Mouse (Mus musculus): ENCODE results near the gene Ociad1.
"Not testable (repeated sequence)": the region's sequence is repeated elsewhere in the genome, so short reads cannot be mapped to it uniquely, and the experiment has no call there.

Ociad1 gene

DNA sequence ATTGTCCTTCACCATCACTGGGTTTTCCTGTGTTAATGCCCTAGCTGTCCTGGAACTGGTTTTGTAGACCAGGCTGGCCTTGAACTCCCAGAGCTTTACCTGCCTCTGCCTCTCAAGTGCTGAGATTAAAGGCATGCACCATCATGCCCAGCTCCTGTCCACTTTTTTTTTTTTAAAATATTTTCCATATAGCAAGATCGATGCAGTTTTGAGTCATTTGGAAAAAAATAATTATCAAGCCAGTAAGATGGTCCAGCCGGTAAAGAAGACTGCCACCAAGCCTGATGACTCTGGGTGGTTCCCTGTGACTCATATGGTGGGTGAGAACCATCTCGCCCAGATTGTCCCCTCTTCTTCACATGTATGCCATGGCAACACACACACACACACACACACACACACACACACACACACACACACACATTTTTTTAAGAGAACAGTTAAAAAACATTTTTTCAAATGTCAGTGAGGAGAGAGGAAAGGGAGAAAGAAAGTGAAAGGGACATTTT is 7.1 kb upstream of the Ociad1 start:
- DNase-seq (ENCODE audit: low spot score) = no peak

DNA sequence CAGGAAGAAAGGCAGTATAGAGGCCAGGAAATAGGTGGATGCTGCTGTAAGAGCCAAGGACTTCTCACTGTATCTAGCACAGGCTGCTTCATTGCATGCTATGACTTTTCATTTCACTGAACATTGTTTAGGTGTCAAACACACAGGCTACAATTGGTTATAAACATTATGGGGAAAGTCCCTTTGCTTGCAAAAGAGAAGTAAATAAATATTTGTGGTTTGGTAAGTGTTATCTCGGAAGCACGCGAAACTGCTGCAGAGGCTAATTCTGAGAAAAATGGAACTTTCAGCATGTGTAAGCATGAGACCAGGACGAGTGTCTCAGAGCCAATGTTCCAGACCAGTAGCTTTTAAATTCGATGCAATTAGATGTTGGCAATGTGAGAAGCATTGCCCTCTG is 6.0 kb upstream of the Ociad1 start:
- DNase-seq (ENCODE audit: low spot score) = no peak

DNA sequence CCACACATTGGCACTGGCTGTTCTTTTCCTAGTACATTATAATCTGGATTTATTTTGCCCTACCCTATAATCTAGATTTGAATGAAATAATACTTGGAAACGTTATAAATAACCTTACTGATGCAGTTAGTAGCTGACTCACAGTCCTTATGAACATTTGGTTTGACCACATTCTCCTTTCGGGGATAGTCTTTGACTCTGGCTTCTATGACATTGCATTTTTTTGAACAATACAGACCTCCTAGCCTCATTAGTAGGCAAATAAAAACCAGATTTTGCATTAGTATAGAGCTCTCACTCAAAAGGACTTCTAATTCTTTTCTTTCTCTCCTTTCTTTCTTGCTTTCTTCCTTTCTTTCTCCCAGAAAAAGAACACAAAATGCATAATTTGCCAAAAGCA is 2.7 kb upstream of the Ociad1 start:
- DNase-seq (ENCODE audit: low spot score) = no peak

DNA sequence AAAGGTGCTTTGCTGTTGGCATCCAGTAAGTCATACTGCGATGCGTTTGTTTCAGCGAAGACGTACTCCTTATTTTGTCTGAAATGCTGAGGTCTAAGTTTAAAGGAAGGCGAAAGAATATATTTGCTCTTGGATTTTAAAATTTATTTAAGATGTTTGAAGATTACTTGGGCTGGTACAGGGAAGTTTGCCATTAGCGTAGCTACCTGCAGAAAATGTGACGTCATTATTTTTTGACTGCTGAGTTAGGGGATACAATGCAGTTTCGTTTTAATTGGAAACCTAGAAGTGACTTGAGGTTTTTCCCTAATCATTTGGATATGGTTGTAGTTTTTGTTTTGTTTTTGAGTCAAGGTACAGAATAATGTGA is 859 bp downstream of the Ociad1 start:
- DNase-seq (ENCODE audit: low spot score) = no peak

DNA sequence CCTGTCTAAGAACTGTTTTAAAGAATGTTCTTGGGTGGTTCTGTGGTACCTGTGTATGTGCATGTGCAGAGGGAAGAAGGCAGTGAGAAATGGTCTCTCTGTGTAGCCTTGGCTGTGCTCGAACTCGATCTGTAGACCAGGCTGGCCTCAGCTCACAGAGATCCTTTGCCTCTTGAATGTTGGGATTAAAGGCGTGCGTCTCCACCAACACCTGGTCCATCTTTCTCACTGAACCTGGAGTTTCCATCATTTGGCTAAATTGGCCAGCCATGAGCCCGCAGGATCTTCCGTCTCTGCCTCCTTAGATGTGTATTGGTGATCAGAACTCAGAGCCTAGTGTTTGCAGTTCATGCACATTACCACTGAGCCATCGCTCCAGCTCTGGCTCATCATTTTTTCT is 2.4 kb downstream of the Ociad1 start:
- no peak for DNase-seq (ENCODE audit: low spot score)

DNA sequence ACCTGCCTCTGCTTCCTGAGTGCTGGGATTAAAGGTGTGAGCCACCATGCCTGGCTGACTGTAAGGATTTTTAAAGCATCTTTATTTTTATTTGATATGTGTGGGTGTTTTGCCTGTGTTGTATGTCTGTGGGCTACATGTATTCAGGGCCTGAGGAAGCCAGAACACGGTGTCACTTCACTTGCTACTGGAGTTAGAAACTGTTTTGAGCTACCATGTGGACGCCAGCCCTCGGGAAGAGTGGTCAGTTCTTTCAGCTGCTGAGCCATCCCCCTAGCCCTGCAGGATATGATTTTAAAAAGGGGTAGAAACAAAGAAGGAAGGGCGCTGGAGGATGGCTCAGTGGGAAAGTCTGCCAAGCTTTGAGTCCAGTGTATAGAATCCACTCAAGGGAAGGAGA is 3.3 kb downstream of the Ociad1 start:
- no peak for DNase-seq (ENCODE audit: low spot score)

DNA sequence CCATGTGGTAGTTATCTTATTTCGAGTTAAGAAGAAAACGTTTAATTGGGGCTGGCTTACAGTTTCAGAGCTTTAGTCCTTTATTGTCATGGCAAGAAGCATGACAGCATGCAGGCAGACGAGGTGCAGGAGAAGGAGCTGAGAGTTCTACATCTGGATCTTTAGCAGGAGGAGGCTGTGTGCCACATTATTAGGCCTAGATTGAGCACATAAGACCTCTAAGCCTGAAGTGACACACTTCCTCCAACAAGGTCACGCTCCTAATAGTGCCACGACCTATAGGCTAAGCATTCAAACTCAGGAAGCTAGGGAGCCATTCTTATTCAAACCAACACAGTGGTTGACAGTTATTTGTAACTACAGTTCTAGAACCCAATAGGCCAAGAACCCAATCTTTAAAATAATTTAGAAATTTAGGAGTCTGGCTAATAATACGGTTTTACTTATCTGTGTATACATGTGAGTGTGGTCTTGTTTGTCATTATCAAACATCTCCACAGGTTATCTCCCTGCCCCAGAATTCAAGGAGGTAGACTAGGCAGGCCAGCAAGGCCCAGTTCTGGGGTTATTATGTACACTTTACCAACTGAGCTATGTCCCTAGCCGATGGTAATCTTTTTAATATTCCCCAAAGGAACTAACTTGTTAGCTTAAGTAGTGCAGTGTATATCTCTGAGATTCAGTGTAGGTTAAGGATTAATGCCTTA is 9.2 kb downstream of the Ociad1 start:
- DNase-seq (ENCODE audit: low spot score) = no peak

DNA sequence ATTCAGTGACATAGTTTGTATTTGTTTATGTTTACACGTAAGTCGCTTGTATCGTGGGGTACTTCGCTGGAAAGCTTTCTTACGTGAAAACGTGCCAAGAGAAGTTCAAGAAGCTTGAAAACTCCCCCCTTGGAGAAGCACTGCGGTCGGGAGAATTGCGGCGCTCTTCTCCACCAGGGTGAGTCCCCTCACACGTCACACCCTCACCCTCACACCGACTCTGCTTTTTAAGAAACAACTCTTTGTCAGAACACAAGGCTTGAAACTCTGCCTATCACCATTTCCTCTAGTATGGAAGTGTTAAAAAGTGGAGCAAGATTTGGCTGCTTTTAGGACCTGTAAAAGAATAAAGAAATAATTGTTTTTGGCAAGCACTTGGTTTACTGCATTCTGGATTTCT is 11.9 kb downstream of the Ociad1 start:
- no peak for DNase-seq (ENCODE audit: low spot score)

DNA sequence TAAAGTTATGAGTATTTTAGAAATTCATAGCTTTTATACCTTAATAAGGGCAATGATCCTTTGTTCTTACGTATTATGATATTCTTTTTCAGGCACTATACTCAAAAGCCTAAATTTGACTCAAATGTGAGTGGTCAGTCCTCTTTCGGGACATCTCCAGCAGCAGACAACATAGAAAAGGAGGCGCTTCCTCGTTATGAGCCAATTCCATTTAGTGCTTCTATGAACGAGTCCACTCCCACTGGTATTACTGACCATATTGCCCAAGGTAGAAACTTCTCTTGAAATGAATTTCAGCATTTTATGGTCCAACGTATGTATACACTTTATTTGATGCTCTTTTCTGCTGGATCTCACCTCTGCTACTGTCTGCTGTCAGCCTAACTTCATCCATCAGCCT is 13.9 kb downstream of the Ociad1 start:
- no peak for DNase-seq (ENCODE audit: low spot score)

DNA sequence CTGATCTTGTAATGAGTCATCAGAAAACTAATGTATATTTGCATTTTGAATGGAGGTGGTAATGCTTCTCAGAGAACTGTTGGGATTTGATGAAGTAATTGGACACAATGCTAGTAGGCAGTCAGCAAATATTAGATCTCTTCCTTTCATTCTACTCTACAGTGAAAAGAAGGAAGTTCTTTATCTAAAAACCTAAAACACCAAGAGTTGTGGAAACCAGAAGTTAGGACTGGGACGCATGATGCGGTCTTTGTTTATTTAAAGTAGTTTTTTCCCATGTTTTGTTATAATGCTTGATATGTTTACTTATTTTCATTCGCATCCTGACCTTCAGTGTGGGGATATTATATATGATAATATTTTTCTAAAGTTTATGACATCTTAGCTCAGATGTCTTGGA is 14.7 kb downstream of the Ociad1 start:
- DNase-seq (ENCODE audit: low spot score) = no peak

DNA sequence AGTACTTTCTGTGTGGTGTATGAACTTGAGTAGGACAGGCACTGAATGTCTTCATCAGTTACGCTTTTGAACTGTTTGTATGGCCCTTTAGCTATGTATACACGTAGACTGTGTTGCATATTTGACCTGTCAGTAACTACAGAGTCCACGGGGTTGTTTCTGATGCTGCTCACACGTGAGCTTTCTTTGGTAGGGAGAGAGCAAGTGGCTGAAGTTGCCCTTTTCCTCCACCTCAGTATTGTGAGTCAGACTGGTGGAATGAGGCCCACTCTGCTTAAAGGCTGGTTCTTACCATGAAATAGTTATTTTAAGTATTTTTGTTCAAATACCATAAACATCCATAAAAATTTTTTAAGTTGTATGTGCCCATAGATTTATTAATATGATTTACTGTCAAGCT is 16.9 kb downstream of the Ociad1 start:
- no peak for DNase-seq (ENCODE audit: low spot score)

DNA sequence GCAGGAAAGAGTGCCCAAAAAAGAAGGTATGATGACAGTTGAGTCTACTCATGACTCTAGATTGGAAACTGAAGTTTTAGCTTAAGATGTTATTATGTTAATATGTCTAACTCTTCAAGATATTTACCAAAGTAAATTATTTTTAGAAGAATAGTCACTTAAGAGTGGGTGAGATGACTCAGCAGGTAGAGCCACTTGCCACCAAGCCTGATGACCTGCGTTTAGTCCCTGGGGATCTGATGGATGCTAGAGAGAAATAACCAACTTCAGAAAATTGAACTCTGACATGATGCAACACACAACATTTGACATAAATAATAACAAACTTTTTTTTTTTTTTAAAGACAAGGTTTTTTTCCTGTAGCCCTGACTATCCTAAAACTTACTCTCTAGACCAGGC is 17.8 kb downstream of the Ociad1 start:
- no peak for DNase-seq (ENCODE audit: low spot score)

DNA sequence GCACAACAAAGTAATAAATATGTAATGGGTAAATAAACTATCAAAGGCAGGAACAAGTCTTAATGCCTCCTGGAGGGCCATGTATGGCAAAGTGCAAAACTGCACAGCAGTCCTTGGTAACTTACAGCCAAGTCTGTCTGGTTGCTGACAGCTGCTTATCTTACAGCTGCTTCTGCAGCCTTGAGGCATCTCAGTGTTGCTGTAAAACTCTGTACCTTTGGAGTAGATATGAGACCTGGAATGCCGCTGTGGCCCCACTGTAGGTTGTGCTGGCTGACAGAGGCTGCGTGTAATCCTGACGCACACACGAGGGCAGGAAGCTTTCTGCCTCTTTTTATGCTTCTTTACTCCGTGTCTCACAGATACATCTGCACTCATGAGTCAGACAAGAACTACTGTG is 18.9 kb downstream of the Ociad1 start:
- no peak for DNase-seq (ENCODE audit: low spot score)

DNA sequence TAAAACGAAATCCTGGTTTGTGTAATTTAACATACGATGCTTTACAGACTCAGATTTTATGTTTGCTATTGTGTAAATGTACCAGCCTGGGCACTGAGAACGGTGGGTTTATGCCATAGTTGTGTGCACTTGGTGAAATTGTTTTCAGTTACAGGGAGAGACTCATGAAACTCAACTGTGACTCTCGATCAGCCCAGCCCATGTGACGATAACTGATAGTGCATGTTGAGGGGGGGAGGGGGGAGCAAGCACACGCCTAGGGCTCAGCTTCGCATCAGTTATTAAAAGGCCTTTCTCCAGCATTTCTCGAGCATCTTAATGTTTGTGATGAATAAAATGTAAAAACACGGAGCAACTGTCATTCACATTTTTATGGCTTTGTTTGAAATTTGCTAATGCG is 21.0 kb downstream of the Ociad1 start:
- DNase-seq (ENCODE audit: low spot score) = no peak

DNA sequence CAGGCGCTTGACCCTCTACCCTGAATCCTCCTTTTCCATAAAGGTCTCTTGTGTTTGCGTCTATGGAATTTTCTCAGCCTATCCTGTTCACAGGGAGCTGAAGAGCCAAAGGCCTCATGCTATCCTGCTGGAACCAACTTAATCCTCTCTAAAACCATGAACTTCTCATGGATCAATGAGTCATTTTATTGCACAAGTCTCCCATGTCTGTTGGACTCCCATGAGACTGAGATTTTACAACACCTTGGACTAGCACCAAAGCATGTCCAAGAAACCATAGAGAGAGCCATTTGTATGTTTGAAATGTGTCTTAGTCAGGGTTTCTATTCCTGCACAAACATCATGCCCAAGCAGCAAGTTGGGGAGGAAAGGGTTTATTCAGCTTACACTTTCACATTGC is 22.1 kb downstream of the Ociad1 start:
- DNase-seq (ENCODE audit: low spot score) = no peak

DNA sequence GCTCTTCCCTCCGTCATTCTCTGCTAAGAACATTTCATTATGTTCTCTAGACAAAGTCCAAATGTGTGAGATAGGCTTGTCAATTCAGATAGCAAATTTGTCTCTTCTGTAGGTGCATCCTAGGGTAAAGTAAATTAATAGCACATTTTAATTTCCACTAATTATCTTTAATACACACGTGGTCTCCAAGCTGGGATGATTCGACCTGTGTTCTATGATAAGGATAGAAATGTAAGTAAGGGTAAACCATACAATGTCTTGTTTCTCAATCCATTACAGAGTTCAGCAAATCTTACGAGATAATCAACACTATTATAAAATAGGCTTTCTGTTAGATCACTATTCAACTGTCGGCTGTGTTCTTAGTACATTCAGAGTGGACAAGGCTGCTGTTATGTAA is 26.7 kb downstream of the Ociad1 start:
- no peak for DNase-seq (ENCODE audit: low spot score)

DNA sequence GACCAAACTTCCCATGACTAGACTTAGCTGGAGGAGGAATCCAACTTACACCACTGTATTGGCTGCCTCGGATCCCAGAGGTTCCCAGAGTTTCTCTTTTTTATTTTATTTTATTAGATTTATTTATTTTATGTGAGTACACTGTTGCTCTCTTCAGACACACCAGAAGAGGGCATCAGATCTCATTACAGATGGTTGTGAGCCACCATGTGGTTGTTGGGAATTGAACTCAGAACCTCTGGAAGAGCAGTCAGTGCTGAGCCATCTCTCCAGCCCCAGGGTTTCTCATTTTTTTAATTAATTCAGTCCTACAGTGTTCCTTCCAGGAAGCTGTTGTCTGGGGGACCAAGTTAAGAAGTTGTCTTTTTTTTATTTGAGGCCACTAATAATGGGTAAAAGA is 30.1 kb downstream of the Ociad1 start:
- not testable (repeated sequence) for DNase-seq (ENCODE audit: low spot score)

DNA sequence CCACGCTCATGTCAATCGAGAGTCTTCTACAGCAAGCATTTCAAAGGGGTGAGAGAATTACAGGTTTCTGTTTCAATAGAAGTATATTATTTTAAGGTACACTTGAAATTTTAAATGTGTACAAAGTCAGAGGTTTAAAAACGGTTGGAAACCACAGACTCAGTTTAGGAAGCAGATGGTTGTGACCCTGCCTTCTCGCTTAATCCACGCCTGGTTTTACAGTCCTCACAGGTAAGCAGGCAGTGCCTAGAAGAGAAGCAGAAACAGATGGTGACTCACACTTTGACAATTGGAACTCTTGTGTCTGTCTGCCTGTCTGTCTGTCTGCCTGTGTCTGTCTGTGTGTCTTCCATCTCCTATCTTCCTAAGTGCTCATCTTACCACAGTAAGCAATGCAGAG is 31.0 kb downstream of the Ociad1 start:
- DNase-seq (ENCODE audit: low spot score) = no peak

DNA sequence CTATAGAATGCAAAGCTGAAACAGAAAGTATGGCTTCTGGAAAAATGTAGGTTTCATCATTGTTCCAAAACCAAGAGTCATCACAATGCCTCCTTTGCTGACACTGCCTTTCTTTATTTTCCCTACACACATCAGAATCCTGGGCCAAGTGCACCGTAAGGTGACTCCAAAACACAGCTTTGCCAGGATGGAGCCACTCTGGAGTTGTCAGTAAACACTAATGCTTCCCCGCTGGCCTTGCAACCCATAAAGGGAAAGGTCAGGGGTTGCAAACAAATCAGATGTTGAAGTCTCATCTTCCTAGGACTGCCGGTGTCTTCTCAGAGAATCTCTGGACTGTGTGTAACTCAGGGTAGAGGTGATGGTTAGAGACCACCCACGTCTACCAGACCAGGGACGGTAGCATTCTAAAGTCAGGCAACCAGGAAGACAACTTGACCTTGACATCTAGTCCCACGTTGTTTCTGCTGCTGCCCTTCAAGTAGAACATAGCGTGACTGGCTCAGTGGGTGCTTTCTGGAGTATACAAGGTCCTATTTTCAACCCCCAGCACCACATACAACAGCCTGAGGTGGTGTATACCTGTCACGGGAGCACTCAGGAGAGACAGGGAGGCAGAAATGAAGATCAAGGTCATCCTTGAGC is 32.1 kb downstream of the Ociad1 start:
- DNase-seq (ENCODE audit: low spot score) = no peak

DNA sequence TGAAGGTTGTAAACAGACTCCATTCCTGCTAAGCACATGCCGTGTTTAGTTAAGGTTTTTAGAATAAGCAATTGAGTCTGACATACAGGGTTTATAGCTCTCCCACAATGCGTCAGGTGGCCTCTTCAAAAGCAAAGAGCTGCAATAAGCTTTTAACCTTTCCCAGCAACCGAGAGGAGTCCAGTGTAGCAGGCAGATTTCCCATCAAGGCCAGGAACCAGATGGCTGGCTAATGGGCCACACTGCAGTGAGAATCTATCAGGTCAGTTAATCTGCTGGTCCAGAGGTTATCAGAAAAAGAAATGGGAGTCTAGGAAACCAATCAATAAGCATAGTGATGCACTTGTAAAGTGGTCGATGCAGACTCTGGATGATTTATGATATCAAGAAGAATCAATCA is 38.4 kb downstream of the Ociad1 start:
- no peak for DNase-seq (ENCODE audit: low spot score)

DNA sequence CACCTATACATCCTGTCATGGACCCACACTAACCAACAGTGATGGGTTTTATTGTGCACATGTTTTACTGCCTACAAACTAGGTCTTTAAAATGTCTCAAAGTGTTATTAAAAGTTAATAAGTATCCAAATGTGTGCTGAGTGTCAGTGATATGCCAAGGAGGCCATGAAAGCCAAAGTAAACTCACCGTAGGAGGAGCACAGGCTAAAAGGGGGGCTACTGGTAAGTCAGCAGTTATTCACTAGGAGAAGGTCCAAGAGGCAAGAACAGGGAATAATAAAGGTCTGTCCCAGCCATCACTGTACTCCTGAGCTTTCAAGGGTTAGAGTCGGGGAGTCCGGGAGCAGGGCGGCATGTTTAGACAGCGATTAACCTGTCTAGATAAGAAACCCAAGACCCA is 43.9 kb downstream of the Ociad1 start:
- DNase-seq (ENCODE audit: low spot score) = no peak

DNA sequence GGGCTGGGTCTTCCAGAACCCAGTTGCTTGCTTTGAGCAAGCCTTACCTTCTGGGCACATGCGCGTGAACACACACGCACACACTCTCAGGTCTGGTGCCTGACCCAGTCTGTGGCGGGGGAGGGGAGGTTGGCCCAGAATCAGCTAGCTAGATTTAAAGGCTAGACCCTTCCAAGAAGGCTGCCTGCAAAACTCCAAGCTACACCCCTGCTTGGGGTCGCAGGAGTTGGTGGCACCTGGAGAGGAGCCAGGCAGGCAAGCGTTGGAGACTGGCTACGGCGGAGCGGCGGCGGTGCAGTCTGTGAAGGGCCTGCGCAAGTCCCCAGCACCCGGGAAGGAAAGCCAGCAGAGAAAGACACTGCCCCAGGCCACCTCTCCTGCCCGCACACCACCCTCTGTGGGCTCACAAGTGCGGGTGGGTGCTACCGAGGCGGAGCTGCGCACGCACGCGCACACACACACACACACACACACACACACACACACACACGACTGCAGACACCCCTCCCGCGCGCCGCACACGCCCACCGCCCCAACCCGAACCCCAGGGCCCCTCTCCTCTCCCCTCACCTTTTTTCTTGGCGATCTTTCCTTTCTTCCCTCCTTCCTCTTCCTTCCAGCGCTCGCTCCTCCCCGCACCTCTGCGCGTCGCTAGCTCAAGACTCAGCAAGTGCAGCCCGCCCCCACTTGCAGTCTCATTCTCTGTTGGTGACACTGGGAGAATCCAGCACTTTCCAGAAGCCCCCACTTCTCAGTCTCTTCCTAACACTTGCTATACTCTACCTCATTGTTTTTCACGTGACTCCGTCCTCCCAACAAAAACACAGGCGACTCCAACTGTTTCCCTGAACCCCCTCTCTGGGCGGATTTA is 45.6 kb downstream of the Ociad1 start:
- peak; percentile 49 for DNase-seq (ENCODE audit: low spot score)

DNA sequence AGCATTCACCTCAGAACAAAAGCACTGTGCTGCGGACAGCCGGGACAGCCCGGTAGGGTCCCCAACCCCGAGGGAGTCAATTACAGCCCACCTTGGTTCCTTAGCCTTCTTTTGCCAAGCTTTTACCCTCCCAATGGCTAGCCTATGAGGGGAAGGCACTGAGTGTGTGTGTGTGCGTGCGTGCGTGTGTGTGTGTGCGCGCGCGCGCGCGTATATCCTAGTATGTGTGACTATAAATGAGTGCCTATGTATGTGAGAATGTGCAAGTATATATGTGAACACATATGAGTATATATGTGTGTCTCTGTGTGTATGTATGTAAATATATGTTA is 46.2 kb downstream of the Ociad1 start:
- no peak for DNase-seq (ENCODE audit: low spot score)

Measured in layer of hippocampus, adult 11-12 months (tissue).